Mouse (Mus musculus): ENCODE measurements around the gene Fibcd1. TPM values are rescaled to one million over a fixed set of nuclear protein-coding genes. Genes with fewer than 3 reads are reported as not detected.
A peak's percentile ranks its signal among the peaks of the same experiment; 100 is the strongest.

Fibcd1 gene
- polyA plus RNA-seq, 1 experiment from 2014 or later: not detected

- ATAC-seq (replicated peaks; ENCODE audit: extremely low read depth, insufficient read depth, low FRiP score): no peak
- H3K27ac ChIP-seq (ENCODE audit: low read length): no peak overlapping the region
- no peaks in the 10 kb centered on the region for H3K27me3 ChIP-seq (ENCODE audit: control insufficient read depth, insufficient read depth, low read length)
- peaks cover 44% of the 10 kb centered on the region for H3K36me3 ChIP-seq (ENCODE audit: control insufficient read depth, insufficient read depth)
- H3K9me3 ChIP-seq (replicated peaks; ENCODE audit: control insufficient read depth, low read length): no peaks in the 10 kb centered on the region
- H3K4me3 ChIP-seq (ENCODE audit: low read length): no peak overlapping the region
- no peak overlapping the region for H3K4me2 ChIP-seq (ENCODE audit: low read depth, low read length)
- H3K4me1 ChIP-seq (ENCODE audit: control insufficient read depth, insufficient read depth, low read length): no peaks in the 10 kb centered on the region
- 88% methylated on average over 2 of the region's 2 CpGs for WGBS
- H3K9ac ChIP-seq (ENCODE audit: low read length): no peak overlapping the region
These were observed 56.6 kb downstream of the Fibcd1 start for GRCm38 (mm10) chr2:31789215-31789614.

- H3K9me3 ChIP-seq (replicated peaks; ENCODE audit: control insufficient read depth, low read length): no peaks in the 10 kb centered on the region
- 74% methylated on average over 3 of the region's 3 CpGs for WGBS
- H3K4me3 ChIP-seq (ENCODE audit: low read length): no peak overlapping the region
- H3K4me2 ChIP-seq (ENCODE audit: low read depth, low read length): no peak overlapping the region
- no peak overlapping the region for H3K9ac ChIP-seq (ENCODE audit: low read length)
- no peak overlapping the region for H3K27ac ChIP-seq (ENCODE audit: low read length)
- H3K36me3 ChIP-seq (ENCODE audit: control insufficient read depth, insufficient read depth): peaks cover 51% of the 10 kb centered on the region
- ATAC-seq (replicated peaks; ENCODE audit: extremely low read depth, insufficient read depth, low FRiP score): no peak
- no peaks in the 10 kb centered on the region for H3K4me1 ChIP-seq (ENCODE audit: control insufficient read depth, insufficient read depth, low read length)
- H3K27me3 ChIP-seq (ENCODE audit: control insufficient read depth, insufficient read depth, low read length): no peaks in the 10 kb centered on the region
These were observed 57.6 kb downstream of the Fibcd1 start for GRCm38 (mm10) chr2:31788227-31788626.

GRCm38 (mm10) chr2:31787029-31787428 is 58.8 kb downstream of the Fibcd1 start:
- no peak overlapping the region for H3K4me3 ChIP-seq (ENCODE audit: low read length)
- peaks cover 52% of the 10 kb centered on the region for H3K36me3 ChIP-seq (ENCODE audit: control insufficient read depth, insufficient read depth)
- ATAC-seq (replicated peaks; ENCODE audit: extremely low read depth, insufficient read depth, low FRiP score): no peak
- no peaks in the 10 kb centered on the region for H3K9me3 ChIP-seq (replicated peaks; ENCODE audit: control insufficient read depth, low read length)
- no peak overlapping the region for H3K9ac ChIP-seq (ENCODE audit: low read length)
- H3K27me3 ChIP-seq (ENCODE audit: control insufficient read depth, insufficient read depth, low read length): no peaks in the 10 kb centered on the region
- WGBS: 20% methylated on average over 7 of the region's 7 CpGs
- no peak overlapping the region for H3K4me2 ChIP-seq (ENCODE audit: low read depth, low read length)
- no peaks in the 10 kb centered on the region for H3K4me1 ChIP-seq (ENCODE audit: control insufficient read depth, insufficient read depth, low read length)
- H3K27ac ChIP-seq (ENCODE audit: low read length): no peak overlapping the region

GRCm38 (mm10) chr2:31785074-31785473 is 60.7 kb downstream of the Fibcd1 start:
- Histone ChIP-seq H3K4me1 (ENCODE audit: control insufficient read depth, insufficient read depth, low read length) (0 out of 2 replicates have a peak, but pooled peaks cover 3% of the 10 kb centered on the region), H3K4me2 (ENCODE audit: low read depth, low read length) (no peak overlapping the region), H3K9me3 (replicated peaks; ENCODE audit: control insufficient read depth, low read length) (no peaks in the 10 kb centered on the region), H3K27me3 (ENCODE audit: control insufficient read depth, insufficient read depth, low read length) (no peaks in the 10 kb centered on the region), H3K27ac (ENCODE audit: low read length) (no peak overlapping the region), H3K4me3 (ENCODE audit: low read length) (no peak overlapping the region), H3K9ac (ENCODE audit: low read length) (no peak overlapping the region), H3K36me3 (ENCODE audit: control insufficient read depth, insufficient read depth) (peaks cover 43% of the 10 kb centered on the region)
- no peak; the same call in 1 of the 2 replicates for ATAC-seq (replicated peaks; ENCODE audit: extremely low read depth, insufficient read depth, low FRiP score)
- 33% methylated on average over 9 of the region's 9 CpGs for WGBS

- no peak overlapping the region for H3K9ac ChIP-seq (ENCODE audit: low read length)
- ATAC-seq (replicated peaks; ENCODE audit: extremely low read depth, insufficient read depth, low FRiP score): no peak
- H3K4me3 ChIP-seq (ENCODE audit: low read length): no peak overlapping the region
- 0 out of 2 replicates have a peak, but pooled peaks cover 3% of the 10 kb centered on the region for H3K4me1 ChIP-seq (ENCODE audit: control insufficient read depth, insufficient read depth, low read length)
- 75% methylated on average over 8 of the region's 8 CpGs for WGBS
- no peaks in the 10 kb centered on the region for H3K27me3 ChIP-seq (ENCODE audit: control insufficient read depth, insufficient read depth, low read length)
- no peak overlapping the region for H3K27ac ChIP-seq (ENCODE audit: low read length)
- no peak overlapping the region for H3K4me2 ChIP-seq (ENCODE audit: low read depth, low read length)
- no peaks in the 10 kb centered on the region for H3K9me3 ChIP-seq (replicated peaks; ENCODE audit: control insufficient read depth, low read length)
- peaks cover 56% of the 10 kb centered on the region for H3K36me3 ChIP-seq (ENCODE audit: control insufficient read depth, insufficient read depth)
These were observed 62.7 kb downstream of the Fibcd1 start for GRCm38 (mm10) chr2:31782958-31783602.

GRCm38 (mm10) chr2:31779258-31779657 is 66.5 kb downstream of the Fibcd1 start:
- H3K27me3 ChIP-seq (ENCODE audit: control insufficient read depth, insufficient read depth, low read length): no peaks in the 10 kb centered on the region
- H3K27ac ChIP-seq (ENCODE audit: low read length): no peak overlapping the region
- WGBS: 87% methylated on average over 2 of the region's 2 CpGs
- no peak overlapping the region for H3K9ac ChIP-seq (ENCODE audit: low read length)
- no peak overlapping the region for H3K4me2 ChIP-seq (ENCODE audit: low read depth, low read length)
- ATAC-seq (replicated peaks; ENCODE audit: extremely low read depth, insufficient read depth, low FRiP score): no peak
- peaks cover 44% of the 10 kb centered on the region for H3K36me3 ChIP-seq (ENCODE audit: control insufficient read depth, insufficient read depth)
- no peak overlapping the region for H3K4me3 ChIP-seq (ENCODE audit: low read length)
- no peaks in the 10 kb centered on the region for H3K9me3 ChIP-seq (replicated peaks; ENCODE audit: control insufficient read depth, low read length)
- peaks cover 10% of the 10 kb centered on the region for H3K4me1 ChIP-seq (ENCODE audit: control insufficient read depth, insufficient read depth, low read length)

GRCm38 (mm10) chr2:31776479-31776878 is 69.3 kb downstream of the Fibcd1 start:
- ATAC-seq (replicated peaks; ENCODE audit: extremely low read depth, insufficient read depth, low FRiP score): no peak; the same call in 1 of the 2 replicates
- no peak overlapping the region for H3K4me2 ChIP-seq (ENCODE audit: low read depth, low read length)
- 77% methylated on average over 3 of the region's 3 CpGs for WGBS

GRCm38 (mm10) chr2:31770781-31771441 is 74.9 kb downstream of the Fibcd1 start:
- H3K4me2 ChIP-seq (ENCODE audit: low read depth, low read length): peak overlapping the region; percentile 27; the same call in 1 of the 2 replicates
- H3K4me3 ChIP-seq (ENCODE audit: low read length): peak overlapping the region; percentile 3
- H3K9ac ChIP-seq (ENCODE audit: low read length): 0 out of 2 replicates have a peak overlapping the region, but pooled peaks have one; percentile 0
- H3K36me3 ChIP-seq (ENCODE audit: control insufficient read depth, insufficient read depth): no peaks in the 10 kb centered on the region
- H3K27me3 ChIP-seq (ENCODE audit: control insufficient read depth, insufficient read depth, low read length): no peaks in the 10 kb centered on the region
- WGBS: 10% methylated on average over 7 of the region's 7 CpGs
- H3K4me1 ChIP-seq (ENCODE audit: control insufficient read depth, insufficient read depth, low read length): peaks cover 67% of the 10 kb centered on the region
- no peaks in the 10 kb centered on the region for H3K9me3 ChIP-seq (replicated peaks; ENCODE audit: control insufficient read depth, low read length)
- H3K27ac ChIP-seq (ENCODE audit: low read length): peak overlapping the region; percentile 90
- ATAC-seq (replicated peaks; ENCODE audit: extremely low read depth, insufficient read depth, low FRiP score): peak; percentile 76

More at GRCm38 (mm10) chr2:31776479-31776878, 69.3 kb downstream of the Fibcd1 start:
- H3K36me3 ChIP-seq (ENCODE audit: control insufficient read depth, insufficient read depth): peaks cover 32% of the 10 kb centered on the region
- H3K4me3 ChIP-seq (ENCODE audit: low read length): no peak overlapping the region
- H3K4me1 ChIP-seq (ENCODE audit: control insufficient read depth, insufficient read depth, low read length): peaks cover 25% of the 10 kb centered on the region
- H3K9ac ChIP-seq (ENCODE audit: low read length): no peak overlapping the region
- no peaks in the 10 kb centered on the region for H3K9me3 ChIP-seq (replicated peaks; ENCODE audit: control insufficient read depth, low read length)
- H3K27me3 ChIP-seq (ENCODE audit: control insufficient read depth, insufficient read depth, low read length): no peaks in the 10 kb centered on the region
- peak overlapping the region; percentile 59 for H3K27ac ChIP-seq (ENCODE audit: low read length)

GRCm38 (mm10) chr2:31769631-31770111 is 76.1 kb downstream of the Fibcd1 start:
- Histone ChIP-seq H3K9me3 (replicated peaks; ENCODE audit: control insufficient read depth, low read length) (no peaks in the 10 kb centered on the region), H3K4me2 (ENCODE audit: low read depth, low read length) (peak overlapping the region; percentile 49), H3K4me1 (ENCODE audit: control insufficient read depth, insufficient read depth, low read length) (peaks cover 79% of the 10 kb centered on the region), H3K4me3 (ENCODE audit: low read length) (peak overlapping the region; percentile 20; the same call in 1 of the 2 replicates), H3K27ac (ENCODE audit: low read length) (peak overlapping the region; percentile 90), H3K9ac (ENCODE audit: low read length) (peak overlapping the region; percentile 59), H3K36me3 (ENCODE audit: control insufficient read depth, insufficient read depth) (no peaks in the 10 kb centered on the region), H3K27me3 (ENCODE audit: control insufficient read depth, insufficient read depth, low read length) (no peaks in the 10 kb centered on the region)
- peak; percentile 58 for ATAC-seq (replicated peaks; ENCODE audit: extremely low read depth, insufficient read depth, low FRiP score)
- 13% methylated on average over 6 of the region's 6 CpGs for WGBS
